Comparison of ENCODE assay signal across 23 mouse cellular contexts in genomic region chr9:32713106-32713505, GRCm38 (mm10).
DNase-seq lines count a peak whose midpoint lies in the region; ATAC-seq and TF ChIP-seq lines count a peak whose summit lies in the region.
"Had no signal": no experiment of that assay in that cellular context is flagged by ENCODE, and none has a peak within 500 bp of the region (broad histone marks: within the 10 kb centered on the region; RNA-seq: fewer than 3 reads in every experiment).

No protein-coding gene starts in this region.

- H3K9ac ChIP-seq in kidney, embryonic 16.5 days (replicated peaks; ENCODE audit: low read length), result no peak overlapping the region
- H3K9ac ChIP-seq: embryonic facial prominence, embryonic 13.5 days; forebrain, embryonic 13.5 days; hindbrain, embryonic 12.5 days; kidney, embryonic 15.5 days; midbrain, embryonic 13.5 days had no signal

- ATAC-seq in kidney, embryonic 16.5 days (ENCODE audit: low FRiP score, low TSS enrichment), result no peak
- ATAC-seq: forebrain, embryonic 13.5 days; intestine, postnatal 0 days; midbrain, embryonic 13.5 days; Patski had no signal

- no peaks in the 10 kb centered on the region for H3K27me3 ChIP-seq in kidney, embryonic 16.5 days (ENCODE audit: insufficient read depth, low read length)
- H3K27me3 ChIP-seq: CH12.LX; embryonic facial prominence, embryonic 13.5 days; kidney, embryonic 15.5 days; Patski had no signal

- intact Hi-C loops in gastrocnemius, adult 2 months (cut with DNase I), result no loop called here
- intact Hi-C loops in gastrocnemius, postnatal 36 days (cut with DNase I), result no loop called here

- no peaks in the 10 kb centered on the region for H3K9me3 ChIP-seq in kidney, embryonic 16.5 days (ENCODE audit: low read length)
- H3K9me3 ChIP-seq: embryonic facial prominence, embryonic 13.5 days; forebrain, embryonic 13.5 days; kidney, embryonic 15.5 days had no signal

- H3K27ac ChIP-seq in gastrocnemius, adult 2 months, result peak overlapping the region; percentile 73
- H3K27ac ChIP-seq in kidney, embryonic 16.5 days (ENCODE audit: low read length), result peak overlapping the region; percentile 17; the same call in 1 of the 2 replicates
- H3K27ac ChIP-seq: embryonic facial prominence, embryonic 13.5 days; forebrain, embryonic 13.5 days; midbrain, embryonic 13.5 days had no signal

- DNase-seq in gastrocnemius, adult 2 months, result no peak
- DNase-seq in gastrocnemius, postnatal 36 days, result no peak
- no peak for DNase-seq in kidney, adult 8-10 months
- DNase-seq in T-cell, adult 2 months (ENCODE audit: low spot score), result peak; percentile 54
- peak; percentile 73 for DNase-seq in naive thymus-derived CD4-positive, alpha-beta T cell, adult 2 months (ENCODE audit: low read depth)
- no peak for DNase-seq in frontal cortex, adult 2 months (ENCODE audit: extremely low spot score in 1 of 2, low spot score in 1 of 2)
- DNase-seq: adrenal gland, adult 2 months; cerebellum, adult 11-12 months; cerebellum, postnatal 25 days; embryo, embryonic 11 days; kidney, postnatal 4 days; lung, postnatal 10 days; right cerebral cortex, postnatal 14 days had no signal

- H3K4me3 ChIP-seq in gastrocnemius, adult 2 months, result no peak overlapping the region
- no peak overlapping the region for H3K4me3 ChIP-seq in kidney, embryonic 16.5 days (ENCODE audit: low read length)
- H3K4me3 ChIP-seq: embryonic facial prominence, embryonic 13.5 days; forebrain, embryonic 13.5 days; hindbrain, embryonic 12.5 days; kidney, embryonic 15.5 days; midbrain, embryonic 13.5 days had no signal

- H3K4me1 ChIP-seq in kidney, embryonic 16.5 days (ENCODE audit: insufficient read depth, low read length), result peaks cover 94% of the 10 kb centered on the region

- TF ChIP-seq CTCF in gastrocnemius, adult 2 months (IDR thresholded peaks at IDR 0.05), result no peak

- 96% methylated on average over 1 of the region's 1 CpGs for WGBS in kidney, embryonic 16.5 days

- no peaks in the 10 kb centered on the region for H3K36me3 ChIP-seq in kidney, embryonic 16.5 days (ENCODE audit: insufficient read depth, low read length)
- H3K36me3 ChIP-seq: embryonic facial prominence, embryonic 13.5 days; G1E; hindbrain, embryonic 12.5 days; kidney, embryonic 15.5 days; midbrain, embryonic 13.5 days had no signal

- no peak overlapping the region for H3K4me2 ChIP-seq in kidney, embryonic 16.5 days (replicated peaks; ENCODE audit: low read depth, low read length)
- H3K4me2 ChIP-seq: embryonic facial prominence, embryonic 13.5 days; forebrain, embryonic 13.5 days; hindbrain, embryonic 12.5 days; kidney, embryonic 15.5 days; midbrain, embryonic 13.5 days had no signal

Comparison
In these comparisons a context has a peak if more than half of its experiments do, and no peak if none do; other contexts are left out.
1. DNase-seq: peak in T-cell, adult 2 months (single experiment) and naive thymus-derived CD4-positive, alpha-beta T cell, adult 2 months (single experiment); none in gastrocnemius, adult 2 months (single experiment), gastrocnemius, postnatal 36 days (0 of 2), kidney, adult 8-10 months (0 of 2) and frontal cortex, adult 2 months (0 of 2).